Mouse (Mus musculus): ENCODE measurements around the gene Eps8l1.

- peak; percentile 18; the same call in 1 of the 2 replicates for TF ChIP-seq POLR2A (IDR thresholded peaks at IDR 0.05; ENCODE audit: borderline replicate concordance, insufficient read depth, low read length)
- no peak for TF ChIP-seq CTCF (IDR thresholded peaks at IDR 0.05; ENCODE audit: borderline replicate concordance, insufficient read depth, low read depth, low read length)
Measured at GRCm38 (mm10) chr7:4478021-4478795, 17.7 kb downstream of the Eps8l1 start.

All from cerebellum, adult 2 months (tissue).